Mouse (Mus musculus): ENCODE results near the gene Ctla2b. TPM values are rescaled to one million over a fixed set of nuclear protein-coding genes. Genes with fewer than 3 reads are reported as not detected.
"Not testable (repeated sequence)": the region's sequence is repeated elsewhere in the genome, so short reads cannot be mapped to it uniquely, and the experiment has no call there.

The Ctla2b gene
- 11.6 and 15.0 TPM in 2 replicates for total RNA-seq (2017)

GRCm38 (mm10) chr13:60897328-60897727 is at the start of gene Ctla2b:
Ctla2b (minus strand) TSS chr13:60897447.
- ATAC-seq (ENCODE audit: extremely low read depth, insufficient number of reproducible peaks, low FRiP score, poor library complexity, severe bottlenecking): peak; percentile 13; the same call in 1 of the 2 replicates

GRCm38 (mm10) chr13:60941884-60942283 is 44.6 kb upstream of the Ctla2b start, which contains the start of gene Tpbpa:
Tpbpa (minus strand) TSS chr13:60941984.
- ATAC-seq (ENCODE audit: extremely low read depth, insufficient number of reproducible peaks, low FRiP score, poor library complexity, severe bottlenecking): not testable (repeated sequence)

- ATAC-seq (ENCODE audit: extremely low read depth, insufficient number of reproducible peaks, low FRiP score, poor library complexity, severe bottlenecking): peak; percentile 39; the same call in 1 of the 2 replicates
Measured at GRCm38 (mm10) chr13:60936500-60936901, 39.3 kb upstream of the Ctla2b start, which contains the start of the genes Gm49391 and Ctla2a. Gm49391 (minus strand) TSS chr13:60936571. Ctla2a (minus strand) TSS chr13:60936625.

- not testable (repeated sequence) for ATAC-seq (ENCODE audit: extremely low read depth, insufficient number of reproducible peaks, low FRiP score, poor library complexity, severe bottlenecking)
Measured at GRCm38 (mm10) chr13:60935490-60935889, 38.2 kb upstream of the Ctla2b start, which contains the start of gene Gm49393. Gm49393 (minus strand) TSS chr13:60935590.

- ATAC-seq (ENCODE audit: extremely low read depth, insufficient number of reproducible peaks, low FRiP score, poor library complexity, severe bottlenecking): not testable (repeated sequence)
Measured at GRCm38 (mm10) chr13:60904780-60905179, 7.5 kb upstream of the Ctla2b start, which contains the start of gene Tpbpb. Tpbpb (minus strand) TSS chr13:60904880.

GRCm38 (mm10) chr13:60896794-60897193 is 453 bp downstream of the Ctla2b start, which contains the start of gene Gm49392:
Gm49392 (minus strand) TSS chr13:60896894.
- ATAC-seq (ENCODE audit: extremely low read depth, insufficient number of reproducible peaks, low FRiP score, poor library complexity, severe bottlenecking): not testable (repeated sequence)

GRCm38 (mm10) chr13:60895406-60896160 is 1.7 kb downstream of the Ctla2b start:
- ATAC-seq (ENCODE audit: extremely low read depth, insufficient number of reproducible peaks, low FRiP score, poor library complexity, severe bottlenecking): no peak

GRCm38 (mm10) chr13:60892301-60892700 is 4.9 kb downstream of the Ctla2b start:
- ATAC-seq (ENCODE audit: extremely low read depth, insufficient number of reproducible peaks, low FRiP score, poor library complexity, severe bottlenecking): no peak

- ATAC-seq (ENCODE audit: extremely low read depth, insufficient number of reproducible peaks, low FRiP score, poor library complexity, severe bottlenecking): no peak
Measured at GRCm38 (mm10) chr13:60864281-60864680, 33.0 kb downstream of the Ctla2b start, which contains the start of gene 4930486L24Rik. 4930486L24Rik (minus strand) TSS chr13:60864475.

- ATAC-seq (ENCODE audit: extremely low read depth, insufficient number of reproducible peaks, low FRiP score, poor library complexity, severe bottlenecking): peak; percentile 41; the same call in 1 of the 2 replicates
Measured at GRCm38 (mm10) chr13:60848241-60849120, 48.8 kb downstream of the Ctla2b start.

Other genes starting within 250 kb of the Ctla2b start
- not detected in 2 replicates for gene BC051665, start 111.1 kb downstream of the Ctla2b start, total RNA-seq (2017)
- not detected in 2 replicates for gene Ctsll3, start 94.6 kb downstream of the Ctla2b start, total RNA-seq (2017)
- gene 4930486L24Rik, start 33.0 kb downstream of the Ctla2b start, total RNA-seq (2017): 0.61 TPM in 1 of 2 replicates, not detected in the other
- 0.61 and 1.9 TPM in 2 replicates for gene Gm49392, start 553 bp downstream of the Ctla2b start, total RNA-seq (2017)
- not detected in 2 replicates for gene Tpbpb, start 7.4 kb upstream of the Ctla2b start, total RNA-seq (2017)
- 4.9 TPM in 1 of 2 replicates, not detected in the other for gene Gm49393, start 38.1 kb upstream of the Ctla2b start, total RNA-seq (2017)
- gene Gm49391, start 39.1 kb upstream of the Ctla2b start, total RNA-seq (2017): 43.6 and 69.0 TPM in 2 replicates
- gene Ctla2a, start 39.2 kb upstream of the Ctla2b start, total RNA-seq (2017): 182 and 189 TPM in 2 replicates
- 0.81 TPM in 1 of 2 replicates, not detected in the other for gene Tpbpa, start 44.5 kb upstream of the Ctla2b start, total RNA-seq (2017)
- gene Ctsj, start 108.5 kb upstream of the Ctla2b start, total RNA-seq (2017): not detected in 2 replicates
- not detected in 2 replicates for gene Ctsq, start 143.2 kb upstream of the Ctla2b start, total RNA-seq (2017)

Data from neutrophil, adult 5-6 weeks (primary cell).